Mouse (Mus musculus) thymus, adult 2 months (tissue): ENCODE data around the gene Sept3.

ENCODE experiments used
- CTCF ChIP-seq: fragments of 200-500 bp; IDR thresholded peaks from 2 replicates; pipeline ENCODE4 v1.5.1; 2012; ENCODE audit warnings: mild to moderate bottlenecking, control low read depth, low read length, moderate library complexity, borderline replicate concordance; ENCODE audit not compliant: control insufficient read depth, poor library complexity, insufficient read depth; ENCODE audit errors: extremely low read depth
- POLR2A ChIP-seq: fragments of 200-500 bp; IDR thresholded peaks from 2 replicates; pipeline ENCODE4 v1.6.1; 2012; ENCODE audit warnings: mild to moderate bottlenecking, low read length, control low read depth, moderate library complexity; ENCODE audit not compliant: control insufficient read depth, poor library complexity, insufficient read depth; ENCODE audit errors: extremely low read depth

GRCm38 (mm10) chr15:82247131-82247776 lies 27.4 kb upstream of the Sept3 start:
- TF ChIP-seq CTCF (no peak), POLR2A (no peak)
